Mouse (Mus musculus) kidney, embryonic 14.5 days (tissue): Measurements from ENCODE around the gene Apoa4. TPM values are rescaled to one million over a fixed set of nuclear protein-coding genes. Genes with fewer than 3 reads are reported as not detected.

Experiments
- ATAC-seq: fragments of 200-750 bp; cut with Nextera tagmentation; 2 replicates; pipeline ENCODE4 v1.8.0; 2017; ENCODE audit warnings: moderate number of reproducible peaks, mild to moderate bottlenecking, moderate TSS enrichment, moderate library complexity; ENCODE audit not compliant: low FRiP score, low TSS enrichment
- H3K27ac ChIP-seq: fragments of 300-500 bp; sonication (generic); 2 replicates; pipeline ENCODE4 v1.5.1; 2014; ENCODE audit warnings: low read depth, mild to moderate bottlenecking, low read length, moderate library complexity, mixed read lengths
- H3K27me3 ChIP-seq: fragments of 300-500 bp; sonication (generic); 2 replicates; pipeline ENCODE4 v1.6.1; 2014; ENCODE audit warnings: mild to moderate bottlenecking, low read length; ENCODE audit not compliant: control insufficient read depth, insufficient read depth
- H3K36me3 ChIP-seq: fragments of 300-500 bp; sonication (generic); 2 replicates; pipeline ENCODE4 v1.6.1; 2014; ENCODE audit warnings: low read length, mixed read lengths; ENCODE audit not compliant: control insufficient read depth, insufficient read depth
- H3K4me1 ChIP-seq: fragments of 300-500 bp; sonication (generic); 2 replicates; pipeline ENCODE4 v1.6.1; 2014; ENCODE audit warnings: low read length, mixed read lengths; ENCODE audit not compliant: control insufficient read depth, insufficient read depth
- H3K4me2 ChIP-seq: fragments of 300-500 bp; sonication (generic); replicated peaks from 2 replicates; pipeline ENCODE4 v1.6.1; 2014; ENCODE audit warnings: low read depth, mild to moderate bottlenecking, low read length
- H3K4me3 ChIP-seq: fragments of 300-500 bp; sonication (generic); 2 replicates; pipeline ENCODE4 v1.5.1; 2014; ENCODE audit warnings: mild to moderate bottlenecking, low read length
- H3K9ac ChIP-seq: fragments of 300-500 bp; sonication (generic); 2 replicates; pipeline ENCODE4 v1.6.1; 2014; ENCODE audit warnings: low read depth, mild to moderate bottlenecking, low read length, moderate library complexity
- H3K9me3 ChIP-seq: fragments of 300-500 bp; sonication (generic); 2 replicates; pipeline ENCODE4 v1.6.1; 2016; ENCODE audit warnings: low read length; ENCODE audit not compliant: control insufficient read depth
- WGBS: fragments of 180-500 bp; shearing (Covaris S2); extraction: QIAGEN DNeasy Blood & Tissue Kit; methylation state at CpG from one replicate; pipeline ENCODE4 v1.1.7; 2014; 5-methylcytosine and 5-hydroxymethylcytosine counted together
- polyA plus RNA-seq: library from polyadenylated mRNA; unstranded; fragments of >200 nt; fragmentation: Nextera tagmentation; extraction: Ambion mirVana; gene quantifications from 2 replicates; pipeline ENCODE4 v1.2.1, GENCODE M21; 2014

The Apoa4 gene
- polyA plus RNA-seq, 1 experiment from 2014 or later: not detected

DNA sequence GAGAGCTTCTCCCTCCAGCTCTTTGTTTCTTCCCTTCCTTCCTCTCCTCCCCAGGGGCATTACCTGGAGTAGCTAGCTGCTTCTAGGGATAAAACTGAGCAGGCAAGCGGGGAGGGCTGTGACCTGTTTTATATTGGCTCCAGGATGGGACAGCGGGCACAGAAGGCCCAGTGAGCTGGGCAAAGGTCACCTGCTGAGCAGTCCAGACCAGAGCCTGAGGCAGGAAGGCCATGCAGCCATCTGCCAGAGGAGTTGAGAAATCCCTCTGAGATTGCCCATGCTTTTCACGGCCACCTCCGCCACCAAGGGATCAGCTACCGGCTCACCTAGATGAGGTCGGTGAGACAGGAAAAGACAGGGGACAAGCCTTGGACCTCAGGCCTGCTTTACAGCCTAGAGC lies 5.3 kb upstream of the Apoa4 start:
- H3K4me1 ChIP-seq: 0 out of 2 replicates have a peak, but pooled peaks cover 3% of the 10 kb centered on the region
- no peak overlapping the region for H3K4me3 ChIP-seq
- no peaks in the 10 kb centered on the region for H3K36me3 ChIP-seq
- ATAC-seq: no peak
- H3K9ac ChIP-seq: no peak overlapping the region
- no peaks in the 10 kb centered on the region for H3K27me3 ChIP-seq
- no peak overlapping the region for H3K27ac ChIP-seq
- H3K9me3 ChIP-seq: no peaks in the 10 kb centered on the region
- 84% methylated on average over 6 of the region's 6 CpGs for WGBS
- H3K4me2 ChIP-seq: no peak overlapping the region

DNA sequence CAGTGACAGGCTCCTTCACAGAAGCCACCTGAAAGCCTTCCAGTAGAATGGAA lies 5.1 kb upstream of the Apoa4 start, which contains the start of gene Apoc3:
TSS of gene Apoc3 (minus strand) at position 41 of the 53 bp plus-strand sequence.
- Histone ChIP-seq H3K27me3 (no peaks in the 10 kb centered on the region), H3K4me1 (0 out of 2 replicates have a peak, but pooled peaks cover under 1% of the 10 kb centered on the region), H3K4me2 (no peak within 1 kb of the TSS), H3K9me3 (no peaks in the 10 kb centered on the region), H3K36me3 (no peaks in the 10 kb centered on the region), H3K4me3 (no peak within 1 kb of the TSS), H3K9ac (no peak within 1 kb of the TSS), H3K27ac (no peak within 1 kb of the TSS)
- no peak for ATAC-seq

DNA sequence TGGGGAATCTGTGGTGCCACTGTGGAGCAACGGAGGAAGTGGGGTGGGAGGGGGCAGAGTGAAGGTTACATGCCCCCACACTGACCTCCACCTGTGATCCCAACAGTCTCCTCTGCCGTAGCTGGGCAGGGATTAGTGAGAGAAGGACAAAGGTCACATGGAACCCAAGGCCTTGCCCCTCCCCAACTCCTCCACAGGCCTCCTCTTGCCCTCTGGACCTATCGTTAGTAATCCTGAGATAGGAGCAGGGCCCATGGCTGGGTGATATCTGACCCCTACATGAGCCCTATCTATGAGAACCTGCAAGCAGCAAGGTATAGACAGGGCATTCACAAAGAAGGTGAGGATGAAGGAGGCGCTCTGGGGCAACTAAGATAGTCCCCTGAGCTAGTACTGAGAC lies 4.8 kb upstream of the Apoa4 start:
- no peak for ATAC-seq
- 53% methylated on average over 4 of the region's 4 CpGs for WGBS
- H3K27me3 ChIP-seq: no peaks in the 10 kb centered on the region
- no peak overlapping the region for H3K9ac ChIP-seq
- H3K27ac ChIP-seq: no peak overlapping the region
- H3K4me3 ChIP-seq: no peak overlapping the region
- H3K4me2 ChIP-seq: no peak overlapping the region
- H3K4me1 ChIP-seq: no peaks in the 10 kb centered on the region
- no peaks in the 10 kb centered on the region for H3K36me3 ChIP-seq
- H3K9me3 ChIP-seq: no peaks in the 10 kb centered on the region

DNA sequence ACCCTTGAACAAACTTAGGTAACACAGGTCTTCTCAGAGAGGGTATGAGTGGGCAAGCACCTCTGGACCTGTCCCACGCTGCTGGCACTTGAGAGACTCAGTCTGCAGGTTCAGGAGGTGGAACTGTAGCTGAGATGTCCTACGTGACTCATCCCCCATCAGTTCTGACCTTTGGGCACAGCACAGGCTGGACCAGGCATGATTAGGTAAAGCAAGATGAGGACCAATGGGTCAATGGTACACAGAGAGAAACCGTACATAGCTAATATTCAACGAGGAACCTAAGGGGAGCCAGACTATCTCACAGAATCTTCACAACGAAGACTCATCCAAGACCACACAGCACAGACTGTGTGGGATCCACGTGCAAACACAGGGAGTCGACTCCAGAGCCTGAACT lies 1.6 kb upstream of the Apoa4 start:
- no peak for ATAC-seq
- no peak overlapping the region for H3K4me2 ChIP-seq
- H3K27me3 ChIP-seq: no peaks in the 10 kb centered on the region
- H3K4me1 ChIP-seq: no peaks in the 10 kb centered on the region
- no peaks in the 10 kb centered on the region for H3K9me3 ChIP-seq
- H3K36me3 ChIP-seq: no peaks in the 10 kb centered on the region
- H3K4me3 ChIP-seq: no peak overlapping the region
- 89% methylated on average over 7 of the region's 7 CpGs for WGBS
- H3K27ac ChIP-seq: no peak overlapping the region
- no peak overlapping the region for H3K9ac ChIP-seq

DNA sequence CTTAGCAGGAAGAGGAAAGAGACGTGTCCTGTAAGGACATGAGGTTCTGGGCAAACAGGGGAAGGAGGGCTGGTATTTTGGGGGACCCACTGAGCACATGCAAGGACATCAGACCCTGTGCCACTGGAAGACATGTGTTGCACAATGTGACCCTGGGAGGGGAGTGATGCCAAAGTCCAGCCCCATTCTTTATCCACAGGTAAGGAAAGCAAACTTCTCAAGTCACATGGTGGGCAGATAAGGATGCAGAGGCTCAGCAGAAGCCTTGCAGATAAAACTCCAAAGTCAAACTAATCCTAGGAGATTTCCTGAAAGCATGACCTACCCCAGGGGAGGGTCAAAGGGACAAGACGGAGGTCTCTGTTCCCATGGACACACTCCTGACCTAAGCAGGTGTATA lies 1.3 kb downstream of the Apoa4 start:
- Histone ChIP-seq H3K9me3 (no peaks in the 10 kb centered on the region), H3K27me3 (no peaks in the 10 kb centered on the region), H3K4me3 (no peak overlapping the region), H3K9ac (no peak overlapping the region), H3K4me2 (no peak overlapping the region), H3K27ac (no peak overlapping the region), H3K36me3 (no peaks in the 10 kb centered on the region), H3K4me1 (no peaks in the 10 kb centered on the region)
- ATAC-seq: no peak
- WGBS: 78% methylated on average over 2 of the region's 2 CpGs

DNA sequence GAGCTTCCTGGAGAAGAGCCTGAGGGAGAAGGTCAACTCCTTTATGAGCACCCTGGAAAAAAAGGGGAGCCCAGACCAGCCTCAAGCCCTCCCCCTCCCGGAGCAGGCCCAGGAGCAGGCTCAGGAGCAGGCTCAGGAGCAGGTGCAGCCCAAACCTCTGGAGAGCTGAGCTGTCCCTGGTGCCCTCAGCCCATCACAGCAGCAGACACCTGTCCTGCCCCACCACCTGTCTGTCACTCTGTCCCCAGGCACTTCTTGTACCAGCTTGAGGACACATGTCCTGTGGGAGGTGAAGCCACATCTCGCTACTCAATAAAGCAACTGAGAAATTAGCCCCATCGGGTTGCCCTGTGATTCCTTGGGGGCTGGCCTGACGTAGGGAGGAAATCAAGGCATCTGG lies 2.6 kb downstream of the Apoa4 start:
- 57% methylated on average over 4 of the region's 4 CpGs for WGBS
- H3K4me3 ChIP-seq: no peak overlapping the region
- H3K36me3 ChIP-seq: no peaks in the 10 kb centered on the region
- H3K9ac ChIP-seq: no peak overlapping the region
- ATAC-seq: no peak
- no peak overlapping the region for H3K27ac ChIP-seq
- H3K27me3 ChIP-seq: no peaks in the 10 kb centered on the region
- H3K4me1 ChIP-seq: no peaks in the 10 kb centered on the region
- H3K9me3 ChIP-seq: no peaks in the 10 kb centered on the region
- no peak overlapping the region for H3K4me2 ChIP-seq

DNA sequence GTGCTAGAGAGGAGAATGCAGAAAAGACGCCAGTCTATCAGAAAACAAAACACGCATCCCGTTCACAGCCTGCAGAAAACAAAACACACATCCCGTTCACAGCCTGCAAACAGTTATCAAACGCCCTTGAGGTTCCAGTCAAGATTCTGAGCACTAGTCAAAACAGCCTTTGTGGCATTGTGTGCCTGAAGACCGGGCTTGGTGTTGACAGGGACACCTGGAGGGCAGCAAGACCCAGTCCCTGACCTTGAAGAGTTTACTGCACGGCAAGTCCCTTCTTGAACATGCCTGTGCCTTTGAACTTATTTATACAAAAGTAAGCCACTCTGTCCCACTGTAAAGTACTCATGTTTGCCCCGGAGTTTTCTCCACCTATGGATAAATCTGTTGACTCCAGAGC lies 3.1 kb downstream of the Apoa4 start:
- Histone ChIP-seq H3K27me3 (no peaks in the 10 kb centered on the region), H3K4me1 (no peaks in the 10 kb centered on the region), H3K9me3 (no peaks in the 10 kb centered on the region), H3K27ac (no peak overlapping the region), H3K4me2 (no peak overlapping the region), H3K36me3 (no peaks in the 10 kb centered on the region), H3K4me3 (no peak overlapping the region), H3K9ac (no peak overlapping the region)
- 54% methylated on average over 8 of the region's 8 CpGs for WGBS
- ATAC-seq: no peak

DNA sequence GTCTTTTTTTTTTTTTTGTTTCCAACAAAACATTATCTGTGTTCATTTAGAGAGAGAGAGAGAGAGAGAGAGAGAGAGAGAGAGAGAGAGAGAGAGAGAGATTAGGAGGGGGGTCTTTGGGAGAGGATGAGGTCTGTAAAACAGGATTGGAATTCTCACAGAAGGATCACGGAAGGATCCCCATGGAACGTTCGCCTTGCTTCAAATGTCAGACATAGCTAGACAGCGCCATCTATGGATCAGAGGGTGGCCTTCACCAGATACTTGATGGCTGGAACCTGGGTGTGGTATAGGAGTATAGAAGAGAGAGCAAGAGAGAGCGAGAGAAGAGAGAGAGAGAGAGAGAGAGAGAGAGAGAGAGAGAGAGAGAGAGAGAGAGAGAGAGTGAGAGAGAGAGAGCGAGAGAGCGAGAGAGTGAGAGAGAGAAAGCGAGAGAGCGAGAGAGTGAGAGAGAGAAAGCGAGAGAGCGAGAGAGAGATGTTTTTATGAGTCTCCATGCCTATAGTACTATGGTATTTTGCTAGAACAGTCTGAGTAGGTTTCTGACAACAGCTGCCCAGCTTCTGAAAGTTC lies 6.3 kb downstream of the Apoa4 start:
- H3K36me3 ChIP-seq: no peaks in the 10 kb centered on the region
- H3K9me3 ChIP-seq: no peaks in the 10 kb centered on the region
- 25% methylated on average over 11 of the region's 11 CpGs for WGBS
- no peak overlapping the region for H3K4me2 ChIP-seq
- H3K27ac ChIP-seq: no peak overlapping the region
- no peak overlapping the region for H3K9ac ChIP-seq
- no peak overlapping the region for H3K4me3 ChIP-seq
- H3K4me1 ChIP-seq: no peaks in the 10 kb centered on the region
- ATAC-seq: 0 out of 2 replicates have a peak, but pooled peaks have one; percentile 55
- H3K27me3 ChIP-seq: no peaks in the 10 kb centered on the region

DNA sequence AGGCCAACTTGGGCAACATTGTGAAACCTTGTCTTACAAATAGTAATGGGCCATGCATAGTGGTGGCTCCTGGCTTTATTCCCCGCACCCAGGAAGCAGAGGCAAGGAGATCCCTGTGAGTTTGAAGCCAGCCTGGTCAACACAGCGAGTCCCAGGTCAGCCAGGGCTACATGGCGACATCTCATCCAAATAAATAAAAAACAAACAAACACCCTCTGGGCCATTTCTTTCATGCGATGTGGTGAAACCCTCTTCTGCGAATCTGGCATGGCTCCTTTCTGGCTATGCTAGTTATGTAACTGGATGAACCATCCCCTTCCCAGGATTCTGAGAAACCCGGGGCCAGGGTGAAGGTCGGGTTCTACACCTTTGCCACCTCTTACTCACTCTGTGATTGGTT lies 15.7 kb downstream of the Apoa4 start:
- WGBS: 91% methylated on average over 7 of the region's 7 CpGs
- no peak overlapping the region for H3K4me2 ChIP-seq

More for the DNA sequence above, 15.7 kb downstream of the Apoa4 start:
- H3K36me3 ChIP-seq: no peaks in the 10 kb centered on the region
- H3K27me3 ChIP-seq: no peaks in the 10 kb centered on the region
- no peak for ATAC-seq
- no peak overlapping the region for H3K4me3 ChIP-seq
- no peak overlapping the region for H3K27ac ChIP-seq
- no peak overlapping the region for H3K9ac ChIP-seq
- H3K9me3 ChIP-seq: no peaks in the 10 kb centered on the region
- H3K4me1 ChIP-seq: no peaks in the 10 kb centered on the region
